Mouse (Mus musculus) limb, embryonic 14.5 days (tissue): ENCODE results near the gene Wdr66. TPM values are rescaled to one million over a fixed set of nuclear protein-coding genes. Genes with fewer than 3 reads are reported as not detected.

Experiments used
- ATAC-seq: fragments of 200-750 bp; cut with Nextera tagmentation; 2 replicates; pipeline ENCODE4 v1.8.0; 2017; ENCODE audit warnings: low read depth, moderate number of reproducible peaks, moderate TSS enrichment; ENCODE audit not compliant: low FRiP score
- DNase-seq: peaks from one replicate; pipeline ENCODE4 v3.0.0-alpha.2; 2015; ENCODE audit warnings: low spot score
- H3K27ac ChIP-seq: fragments of 300-500 bp; sonication (generic); replicated peaks from 2 replicates; pipeline ENCODE4 v1.5.1; 2014; ENCODE audit warnings: low read depth, mild to moderate bottlenecking, low read length, moderate library complexity, mixed read lengths
- H3K27me3 ChIP-seq: fragments of 300-500 bp; sonication (generic); 2 replicates; pipeline ENCODE4 v1.6.1; 2014; ENCODE audit warnings: low read length, mixed read lengths; ENCODE audit not compliant: control insufficient read depth, insufficient read depth
- H3K36me3 ChIP-seq: fragments of 300-500 bp; sonication (generic); 2 replicates; pipeline ENCODE4 v1.6.1; 2014; ENCODE audit warnings: mild to moderate bottlenecking, low read length, moderate library complexity, mixed read lengths; ENCODE audit not compliant: control insufficient read depth, insufficient read depth
- H3K4me1 ChIP-seq: fragments of 300-500 bp; sonication (generic); 2 replicates; pipeline ENCODE4 v1.6.1; 2014; ENCODE audit warnings: antibody characterized with exemption, low read length, mixed read lengths; ENCODE audit not compliant: control insufficient read depth, insufficient read depth
- H3K4me2 ChIP-seq: fragments of 300-500 bp; sonication (generic); replicated peaks from 2 replicates; pipeline ENCODE4 v1.6.1; 2014; ENCODE audit warnings: low read depth, mild to moderate bottlenecking, low read length, moderate library complexity; ENCODE audit not compliant: severe bottlenecking
- H3K4me3 ChIP-seq: fragments of 300-500 bp; sonication (generic); replicated peaks from 2 replicates; pipeline ENCODE4 v1.5.1; 2014; ENCODE audit warnings: low read length
- H3K9ac ChIP-seq: fragments of 300-500 bp; sonication (generic); 2 replicates; pipeline ENCODE4 v1.6.1; 2014; ENCODE audit warnings: mild to moderate bottlenecking, low read depth, low read length, moderate library complexity; ENCODE audit not compliant: severe bottlenecking
- H3K9me3 ChIP-seq: fragments of 300-500 bp; sonication (generic); 2 replicates; pipeline ENCODE4 v1.6.1; 2016; ENCODE audit warnings: low read length; ENCODE audit not compliant: control insufficient read depth
- POLR2A ChIP-seq: fragments of 200-500 bp; IDR thresholded peaks from 2 replicates; pipeline ENCODE4 v1.8.0; 2012; ENCODE audit warnings: inconsistent platforms, mild to moderate bottlenecking, moderate library complexity, borderline replicate concordance; ENCODE audit not compliant: insufficient read depth, insufficient read length; ENCODE audit errors: extremely low read depth
- WGBS: fragments of 180-500 bp; shearing (Covaris S2); extraction: QIAGEN DNeasy Blood & Tissue Kit; methylation state at CpG from one replicate; pipeline ENCODE4 v1.1.7; 2014; 5-methylcytosine and 5-hydroxymethylcytosine counted together
- polyA plus RNA-seq, 2 experiments: library from polyadenylated mRNA; depleted of rRNA in 1 of 2; stranded (reverse) in 1 of 2; unstranded in 1 of 2; fragments of >200 nt; fragmentation: Nextera tagmentation in 1 of 2; extraction: Ambion mirVana in 1 of 2; gene quantifications; 2 replicates each; pipeline versions ENCODE4 v1.2.1 to v1.2.3; 2012 to 2014

Wdr66 gene
- polyA plus RNA-seq, 2 experiments = 0.50 to 0.87 TPM

- DNase-seq = no peak
- no peak for ATAC-seq
- H3K9me3 ChIP-seq = no peaks in the 10 kb centered on the region
- H3K27me3 ChIP-seq = no peaks in the 10 kb centered on the region
- no peaks in the 10 kb centered on the region for H3K4me1 ChIP-seq
- no peak overlapping the region for H3K4me3 ChIP-seq
- H3K9ac ChIP-seq = no peak overlapping the region
- H3K36me3 ChIP-seq = no peaks in the 10 kb centered on the region
- H3K27ac ChIP-seq = no peak overlapping the region
- WGBS = 63% methylated on average over 11 of the region's 11 CpGs
- no peak overlapping the region for H3K4me2 ChIP-seq
- TF ChIP-seq POLR2A = no peak
Observed at GRCm38 (mm10) chr5:123270917-123271316, 19.0 kb downstream of the Wdr66 start.

GRCm38 (mm10) chr5:123272927-123273326 is 21.0 kb downstream of the Wdr66 start:
- Histone ChIP-seq H3K9me3 (no peaks in the 10 kb centered on the region), H3K9ac (no peak overlapping the region), H3K4me1 (no peaks in the 10 kb centered on the region), H3K27ac (no peak overlapping the region), H3K4me3 (no peak overlapping the region), H3K27me3 (no peaks in the 10 kb centered on the region), H3K4me2 (no peak overlapping the region), H3K36me3 (no peaks in the 10 kb centered on the region)
- TF ChIP-seq POLR2A = no peak
- ATAC-seq (no peak), DNase-seq (no peak)
- WGBS = 66% methylated on average over 5 of the region's 5 CpGs

GRCm38 (mm10) chr5:123276636-123277341 is 24.9 kb downstream of the Wdr66 start:
- no peaks in the 10 kb centered on the region for H3K9me3 ChIP-seq
- no peaks in the 10 kb centered on the region for H3K4me1 ChIP-seq
- ATAC-seq (no peak), DNase-seq (no peak)
- WGBS = 73% methylated on average over 9 of the region's 9 CpGs
- no peak overlapping the region for H3K4me2 ChIP-seq
- H3K4me3 ChIP-seq = no peak overlapping the region
- no peak for TF ChIP-seq POLR2A
- no peak overlapping the region for H3K27ac ChIP-seq
- H3K36me3 ChIP-seq = no peaks in the 10 kb centered on the region
- H3K9ac ChIP-seq = no peak overlapping the region
- no peaks in the 10 kb centered on the region for H3K27me3 ChIP-seq

GRCm38 (mm10) chr5:123277342-123277701 is 25.4 kb downstream of the Wdr66 start:
- Histone ChIP-seq H3K4me1 (no peaks in the 10 kb centered on the region), H3K9ac (no peak overlapping the region), H3K9me3 (no peaks in the 10 kb centered on the region), H3K4me3 (no peak overlapping the region), H3K27me3 (no peaks in the 10 kb centered on the region), H3K36me3 (no peaks in the 10 kb centered on the region), H3K4me2 (no peak overlapping the region), H3K27ac (no peak overlapping the region)
- DNase-seq (no peak), ATAC-seq (no peak)
- no peak for TF ChIP-seq POLR2A
- 61% methylated on average over 7 of the region's 7 CpGs for WGBS

GRCm38 (mm10) chr5:123277704-123278103 is 25.8 kb downstream of the Wdr66 start:
- Histone ChIP-seq H3K4me1 (no peaks in the 10 kb centered on the region), H3K4me3 (no peak overlapping the region), H3K27ac (no peak overlapping the region), H3K4me2 (no peak overlapping the region), H3K27me3 (no peaks in the 10 kb centered on the region), H3K9ac (no peak overlapping the region), H3K36me3 (no peaks in the 10 kb centered on the region), H3K9me3 (no peaks in the 10 kb centered on the region)
- 84% methylated on average over 4 of the region's 4 CpGs for WGBS
- no peak for ATAC-seq
- TF ChIP-seq POLR2A = no peak
- DNase-seq = no peak
